Mouse (Mus musculus): ENCODE results near the gene Cntn6.

The Cntn6 gene

DNA sequence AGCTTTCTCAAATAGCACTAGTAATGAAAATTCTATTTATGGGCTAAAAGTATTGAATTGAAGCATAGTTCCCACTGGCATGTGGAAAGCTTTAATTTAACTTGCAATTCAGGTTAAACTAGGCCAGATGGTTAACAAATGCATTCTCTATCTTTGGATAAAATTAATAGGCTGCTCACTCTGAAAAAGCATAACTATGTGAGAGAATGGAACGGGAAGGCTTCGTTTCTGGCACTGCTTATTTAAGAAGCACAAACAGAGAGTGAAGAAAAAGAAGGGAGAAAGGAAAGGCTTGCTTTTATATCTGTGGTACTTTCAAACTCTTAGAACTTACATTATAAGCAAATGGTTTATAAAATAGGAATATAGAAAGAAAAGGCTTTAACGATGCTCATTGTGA, 268.6 kb downstream of the Cntn6 start:
- DNase-seq (ENCODE audit: low spot score), result no peak

- no peak for DNase-seq (ENCODE audit: low spot score)
These were observed 291.3 kb downstream of the Cntn6 start for GRCm38 (mm10) chr6:104783891-104784290.

- no peak for DNase-seq (ENCODE audit: low spot score)
These were observed 294.9 kb downstream of the Cntn6 start for GRCm38 (mm10) chr6:104787502-104787901.

DNA sequence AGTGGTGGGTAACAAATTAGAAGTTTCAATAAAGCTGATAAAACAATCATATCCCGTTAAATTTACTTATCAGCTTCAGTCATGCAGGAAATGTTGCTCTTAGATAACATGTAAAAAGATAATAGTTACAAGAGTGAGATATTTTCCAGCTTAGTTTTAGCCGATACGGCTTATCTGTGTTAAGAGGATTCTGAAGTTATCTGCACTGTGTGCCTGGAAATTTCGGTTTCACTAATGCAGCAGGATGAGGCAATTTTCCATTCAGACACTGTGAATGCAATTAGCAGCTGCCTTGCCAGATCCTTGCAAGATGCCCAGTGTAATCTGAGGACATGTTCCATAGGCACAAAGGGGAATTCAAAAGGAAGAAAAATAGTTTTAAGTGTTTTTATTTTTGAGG, 315.9 kb downstream of the Cntn6 start:
- DNase-seq (ENCODE audit: low spot score), result peak; percentile 8

DNA sequence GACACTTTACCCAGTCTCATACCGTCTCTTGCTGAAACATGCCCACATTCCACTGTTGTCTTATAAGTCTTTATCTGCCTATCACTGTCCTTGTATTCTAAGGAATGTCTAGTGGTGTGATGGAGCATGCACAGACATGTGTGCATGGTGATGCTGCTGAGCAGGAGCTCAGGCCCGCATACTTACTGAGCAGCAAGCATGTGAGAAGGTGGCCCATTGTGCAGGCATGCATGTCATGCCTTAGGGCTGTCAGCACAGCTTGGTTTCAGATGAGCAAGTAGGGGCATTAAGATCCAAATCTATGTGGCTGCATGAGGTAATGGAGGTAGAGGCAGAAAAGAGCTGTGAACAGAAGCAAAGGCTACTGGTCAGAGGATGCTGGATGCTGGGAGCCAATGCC, 323.0 kb downstream of the Cntn6 start:
- DNase-seq (ENCODE audit: low spot score), result no peak

GRCm38 (mm10) chr6:104879711-104880110, 387.1 kb downstream of the Cntn6 start:
- no peak for DNase-seq (ENCODE audit: low spot score)

- peak; percentile 20 for DNase-seq (ENCODE audit: low spot score)
These were observed 391.4 kb downstream of the Cntn6 start for GRCm38 (mm10) chr6:104884021-104884420.

DNA sequence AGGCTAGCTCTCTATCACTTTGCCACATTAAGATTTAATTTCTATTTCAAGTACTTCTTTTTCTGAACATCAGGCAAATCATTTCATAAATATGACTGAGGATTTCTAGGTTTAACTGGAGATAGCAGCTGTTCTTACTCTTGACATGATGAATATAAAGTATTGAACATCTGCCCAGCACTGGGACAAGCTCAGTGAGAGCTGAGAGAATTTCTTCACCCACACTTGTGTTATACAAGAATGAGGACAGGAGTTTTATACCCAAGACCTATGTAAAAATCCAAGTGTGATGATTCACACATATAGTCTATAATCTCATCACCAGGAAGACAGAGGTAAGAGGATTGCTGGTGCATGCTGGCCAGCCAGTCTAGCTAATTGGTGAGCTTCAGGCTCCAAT, 393.2 kb downstream of the Cntn6 start:
- no peak for DNase-seq (ENCODE audit: low spot score)

- no peak for DNase-seq (ENCODE audit: low spot score)
These were observed 398.5 kb downstream of the Cntn6 start for GRCm38 (mm10) chr6:104891071-104891470.

Measured in embryo, embryonic 10 days (tissue).